Mouse (Mus musculus) hindbrain, embryonic 14.5 days (tissue): ENCODE data around the gene Tssk2. TPM values are rescaled to one million over a fixed set of nuclear protein-coding genes. Genes with fewer than 3 reads are reported as not detected.

Experiments
- polyA plus RNA-seq: library from polyadenylated mRNA; unstranded; fragments of >200 nt; fragmentation: Nextera tagmentation; extraction: Ambion mirVana; gene quantifications from 2 replicates; pipeline ENCODE4 v1.2.1, GENCODE M21; 2014

The Tssk2 gene
- polyA plus RNA-seq, 1 experiment from 2014 or later: not detected

Other genes starting within 250 kb of the Tssk2 start
- 38.2 and 42.0 TPM in 2 replicates for gene Med15, start 165.7 kb upstream of the Tssk2 start, polyA plus RNA-seq
- 82.1 and 96.0 TPM in 2 replicates for gene Klhl22, start 139.0 kb upstream of the Tssk2 start, polyA plus RNA-seq
- 2.9 and 3.4 TPM in 2 replicates for gene Scarf2, start 101.4 kb upstream of the Tssk2 start, polyA plus RNA-seq
- 6.0 and 6.1 TPM in 2 replicates for gene B830017H08Rik, start 65.5 kb upstream of the Tssk2 start, polyA plus RNA-seq
- gene Car15, start 60.3 kb upstream of the Tssk2 start, polyA plus RNA-seq: 2.5 and 3.4 TPM in 2 replicates
- 0.29 and 0.48 TPM in 2 replicates for gene Gm20518, start 7.0 kb upstream of the Tssk2 start, polyA plus RNA-seq
- gene Tssk1, start 4.4 kb upstream of the Tssk2 start, polyA plus RNA-seq: 0.05 and 0.13 TPM in 2 replicates
- gene Dgcr2, start 75 bp upstream of the Tssk2 start, polyA plus RNA-seq: 105 TPM in 2 replicates
- 38.9 and 41.0 TPM in 2 replicates for gene Ess2, start 12.7 kb downstream of the Tssk2 start, polyA plus RNA-seq
- gene Gsc2, start 16.4 kb downstream of the Tssk2 start, polyA plus RNA-seq: 0.44 and 1.1 TPM in 2 replicates
- gene Slc25a1, start 29.6 kb downstream of the Tssk2 start, polyA plus RNA-seq: 175 and 176 TPM in 2 replicates
- gene Vpreb2, start 81.8 kb downstream of the Tssk2 start, polyA plus RNA-seq: not detected in 2 replicates
- 128 and 156 TPM in 2 replicates for gene Dgcr6, start 154.2 kb downstream of the Tssk2 start, polyA plus RNA-seq
- gene Prodh, start 191.6 kb downstream of the Tssk2 start, polyA plus RNA-seq: 2.8 and 3.1 TPM in 2 replicates
- 22.7 and 26.2 TPM in 2 replicates for gene Rtn4r, start 229.0 kb downstream of the Tssk2 start, polyA plus RNA-seq